Mouse (Mus musculus) bone marrow macrophage, adult 2 months (primary cell): ENCODE measurements around the gene Atp2b4.
"Not testable (repeated sequence)": the region's sequence is repeated elsewhere in the genome, so short reads cannot be mapped to it uniquely, and the experiment has no call there.

Source experiments
- CTCF ChIP-seq: IDR thresholded peaks from 2 replicates; pipeline ENCODE4 v1.5.1; 2012; ENCODE audit warnings: low read depth, mild to moderate bottlenecking, low read length, moderate library complexity
- POLR2A ChIP-seq: IDR thresholded peaks from 2 replicates; pipeline ENCODE4 v1.6.1; 2012; ENCODE audit warnings: mild to moderate bottlenecking, low read depth, low read length, borderline replicate concordance

- TF ChIP-seq CTCF, POLR2A: not testable (repeated sequence)
These were observed 135.1 kb downstream of the Atp2b4 start for GRCm38 (mm10) chr1:133665713-133666112.
